Mouse (Mus musculus): ENCODE measurements around the gene Plaur. TPM values are rescaled to one million over a fixed set of nuclear protein-coding genes. Genes with fewer than 3 reads are reported as not detected.

Plaur gene
- total RNA-seq, 2 experiments from 2014 or later = 1.0 to 1.1 TPM

DNA sequence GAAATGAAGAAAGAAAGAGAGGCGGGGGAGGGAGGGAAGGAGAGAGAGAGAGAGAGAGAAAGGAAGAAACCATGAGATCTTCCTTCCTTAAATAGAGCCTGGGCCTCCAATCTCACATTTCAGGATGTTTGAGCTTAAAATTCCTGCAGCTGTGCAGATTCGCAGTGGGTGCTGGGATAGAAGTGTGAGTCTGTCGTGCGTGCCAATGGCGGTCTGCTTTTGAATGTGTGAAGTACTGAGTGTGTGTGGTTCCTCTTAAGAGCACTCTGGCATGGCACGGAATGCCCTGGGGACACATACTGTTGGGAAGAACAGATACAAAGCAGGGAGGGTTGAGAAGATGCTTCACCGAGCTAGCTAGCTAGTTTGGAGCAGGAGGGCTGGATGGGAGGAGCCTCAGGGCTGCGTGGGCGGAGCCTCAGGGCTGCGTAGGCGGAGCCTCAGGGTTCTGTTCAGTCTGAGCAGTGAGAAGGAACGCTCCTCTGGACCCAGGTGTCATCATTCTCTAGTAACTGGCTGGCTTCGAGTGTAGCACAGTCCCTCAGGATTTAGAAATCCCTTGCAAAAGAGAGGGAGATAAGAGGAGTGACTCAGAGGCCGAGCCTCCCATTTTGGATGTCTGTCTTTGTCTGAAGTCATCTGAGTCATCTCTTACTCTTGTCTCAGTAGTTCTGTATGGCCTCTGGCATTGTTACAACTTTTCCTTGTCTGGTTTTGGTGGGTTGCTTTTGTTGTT is 13.3 kb upstream of the Plaur start:
- no peak for TF ChIP-seq CTCF (IDR thresholded peaks at IDR 0.05)
- intact Hi-C loops (cut with DNase I) = no loop called here
- DNase-seq (ENCODE audit: extremely low spot score in 1 of 2, low spot score in 2 of 2) = no peak
- Histone ChIP-seq H3K27ac (peak overlapping the region; percentile 21), H3K4me3 (no peak overlapping the region)

DNA sequence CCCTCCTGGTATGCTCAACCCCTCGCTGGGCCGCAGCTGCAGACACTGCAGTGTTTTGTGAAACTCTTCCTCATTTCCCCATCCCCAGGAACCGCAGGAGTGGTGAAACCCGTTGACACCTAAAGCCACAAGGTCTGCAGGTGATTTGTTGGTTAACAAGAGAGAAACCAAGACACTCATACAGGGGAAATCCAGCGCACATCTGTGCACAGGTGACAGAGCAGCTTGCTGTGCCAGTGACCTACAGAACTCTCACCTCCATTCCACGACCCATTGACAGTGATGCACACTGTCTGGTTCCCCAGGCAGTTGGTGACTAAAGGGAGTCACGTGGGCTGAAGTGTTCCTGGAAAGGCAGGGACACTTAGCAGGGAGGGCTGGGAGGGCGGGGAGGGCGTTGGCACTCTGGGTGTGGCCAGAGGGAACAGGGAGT is 11.7 kb upstream of the Plaur start:
- no peak for DNase-seq (ENCODE audit: extremely low spot score in 1 of 2, low spot score in 2 of 2)
- intact Hi-C loops (cut with DNase I) = no loop called here
- no peak for TF ChIP-seq CTCF (IDR thresholded peaks at IDR 0.05)
- no peak overlapping the region for H3K4me3 ChIP-seq
- no peak overlapping the region for H3K27ac ChIP-seq

DNA sequence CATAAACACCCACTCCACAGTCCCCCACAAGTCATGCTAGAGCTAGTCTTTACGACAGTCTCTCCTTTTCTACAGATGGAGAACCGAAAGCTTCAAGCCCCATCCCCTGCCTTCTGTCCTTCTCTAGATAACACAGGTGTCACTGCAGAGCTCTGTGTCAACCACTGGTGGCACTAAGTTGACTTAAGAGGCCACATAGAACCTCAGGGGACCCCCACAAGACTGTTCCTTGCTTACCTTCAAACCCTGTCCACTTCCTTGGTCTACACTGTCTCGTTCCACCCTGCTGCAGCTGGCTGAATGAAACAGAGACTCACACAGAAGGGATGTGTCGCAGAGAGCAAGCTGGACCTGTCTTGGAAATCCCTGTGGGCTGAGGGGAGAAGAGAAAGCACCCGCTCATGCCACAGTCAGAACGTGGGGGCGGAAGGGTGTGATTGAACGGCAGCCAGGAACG is 10.4 kb upstream of the Plaur start, which contains the start of gene Irgc1:
Irgc1 (minus strand) TSS at position 443 of the 457 bp plus-strand sequence.
- TF ChIP-seq CTCF (IDR thresholded peaks at IDR 0.05) = no peak
- intact Hi-C loops (cut with DNase I) = no loop called here
- DNase-seq (ENCODE audit: extremely low spot score in 1 of 2, low spot score in 2 of 2) = no peak
- H3K27ac ChIP-seq = no peak within 1 kb of the TSS
- H3K4me3 ChIP-seq = no peak within 1 kb of the TSS

- DNase-seq (ENCODE audit: extremely low spot score in 1 of 2, low spot score in 2 of 2) = no peak
- intact Hi-C loops (cut with DNase I) = no loop called here
- Histone ChIP-seq H3K4me3 (no peak overlapping the region), H3K27ac (no peak overlapping the region)
- no peak for TF ChIP-seq CTCF (IDR thresholded peaks at IDR 0.05)
Measured at GRCm38 (mm10) chr7:24454199-24454598, 8.1 kb upstream of the Plaur start.

DNA sequence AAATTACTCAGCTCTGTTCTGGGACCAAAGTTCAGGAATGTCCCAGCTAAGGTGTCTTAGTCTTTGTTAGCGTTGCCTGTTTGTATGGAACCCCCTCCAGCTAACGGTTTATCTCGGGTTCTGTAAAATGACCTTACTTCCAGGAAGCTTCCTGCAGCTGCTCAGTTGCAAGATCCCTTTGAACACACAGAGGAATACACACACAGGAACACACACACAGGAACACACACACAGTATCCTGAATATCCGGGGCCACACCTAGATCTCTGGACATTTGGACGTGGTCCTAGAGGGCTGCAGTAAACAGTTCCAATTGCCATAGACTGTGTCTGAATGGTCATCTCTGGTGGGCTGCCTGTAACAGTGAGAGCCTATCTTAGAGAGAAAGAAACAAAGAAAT is 6.6 kb upstream of the Plaur start:
- Histone ChIP-seq H3K4me3 (no peak overlapping the region), H3K27ac (no peak overlapping the region)
- no peak for DNase-seq (ENCODE audit: extremely low spot score in 1 of 2, low spot score in 2 of 2)
- intact Hi-C loops (cut with DNase I) = no loop called here
- no peak for TF ChIP-seq CTCF (IDR thresholded peaks at IDR 0.05)

DNA sequence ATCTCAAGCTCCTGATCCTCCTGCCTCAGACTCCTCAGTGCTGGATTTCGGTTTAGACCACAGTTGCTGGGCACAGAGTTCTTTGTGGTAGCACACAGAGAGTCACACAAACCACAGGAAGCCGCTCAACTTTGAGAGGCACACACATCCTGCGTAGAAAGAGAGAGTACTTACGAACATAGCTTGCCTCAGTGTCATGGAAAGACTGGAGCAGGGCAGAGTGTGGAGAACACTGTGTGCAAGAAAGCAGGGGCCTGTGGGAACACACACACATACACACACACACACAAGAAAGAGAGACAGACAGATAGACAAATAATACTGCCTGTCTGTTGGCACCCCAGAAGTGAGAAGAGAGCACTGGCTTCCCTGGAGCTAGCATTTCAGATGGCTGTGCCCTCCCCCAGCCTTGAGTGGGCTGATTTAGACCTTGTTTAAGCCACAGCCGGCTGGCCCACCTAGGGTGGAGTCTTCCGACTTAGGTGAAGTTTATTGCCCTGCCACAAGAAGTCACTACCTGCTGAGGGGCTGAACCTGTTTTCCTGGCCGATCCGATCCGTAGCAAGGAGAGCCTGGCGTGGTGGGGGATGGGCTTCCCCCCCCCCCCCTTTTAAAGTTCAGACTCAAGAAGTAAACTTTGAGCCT is 4.4 kb upstream of the Plaur start:
- Histone ChIP-seq H3K27ac (no peak overlapping the region), H3K4me3 (no peak overlapping the region)
- no peak for DNase-seq (ENCODE audit: extremely low spot score in 1 of 2, low spot score in 2 of 2)
- intact Hi-C loops (cut with DNase I) = no loop called here
- TF ChIP-seq CTCF (IDR thresholded peaks at IDR 0.05) = no peak

DNA sequence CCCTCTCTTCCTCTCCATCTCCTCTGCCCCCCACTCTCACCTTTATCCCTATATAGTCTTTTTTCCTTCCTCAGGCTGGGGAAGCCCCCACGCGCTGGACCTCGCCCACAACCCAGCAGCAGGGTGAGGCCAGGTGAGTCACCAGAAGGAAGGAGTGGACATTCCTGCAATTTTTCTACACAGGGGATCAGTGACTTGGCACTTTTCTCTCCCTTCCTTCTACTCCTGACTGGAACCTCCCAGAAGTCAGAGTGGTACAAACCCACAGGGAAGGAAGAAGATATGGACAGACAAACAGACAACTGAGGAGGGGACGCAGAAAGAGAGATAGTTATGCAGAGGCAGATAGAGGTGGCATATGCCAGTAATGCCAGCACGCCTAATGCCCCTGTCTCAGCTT is 2.8 kb upstream of the Plaur start:
- H3K4me3 ChIP-seq = no peak overlapping the region
- H3K27ac ChIP-seq = no peak overlapping the region
- intact Hi-C loops (cut with DNase I) = no loop called here
- DNase-seq (ENCODE audit: extremely low spot score in 1 of 2, low spot score in 2 of 2) = no peak
- TF ChIP-seq CTCF (IDR thresholded peaks at IDR 0.05) = no peak

DNA sequence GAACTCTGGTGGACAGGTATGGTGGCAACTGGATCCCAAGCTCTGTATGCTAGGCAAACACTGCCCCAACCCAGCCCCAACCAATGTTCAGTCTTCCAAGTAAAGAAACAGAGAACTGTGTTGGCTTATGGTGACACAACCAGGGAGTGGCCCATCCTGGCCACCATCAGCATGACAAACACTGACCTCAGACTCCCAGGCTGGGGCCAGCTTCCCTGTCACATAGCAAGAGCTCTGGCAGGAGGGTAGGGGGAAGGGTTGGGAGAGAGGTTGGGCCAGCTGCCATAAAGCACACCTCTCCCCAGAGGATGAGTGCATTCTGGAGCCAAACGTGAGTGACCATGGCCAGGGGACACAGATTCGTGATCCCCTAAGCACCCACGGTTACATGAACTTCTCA is 2.4 kb upstream of the Plaur start:
- DNase-seq (ENCODE audit: extremely low spot score in 1 of 2, low spot score in 2 of 2) = no peak
- TF ChIP-seq CTCF (IDR thresholded peaks at IDR 0.05) = no peak
- intact Hi-C loops (cut with DNase I) = no loop called here
- no peak overlapping the region for H3K27ac ChIP-seq
- no peak overlapping the region for H3K4me3 ChIP-seq

- no peak for DNase-seq (ENCODE audit: extremely low spot score in 1 of 2, low spot score in 2 of 2)
- TF ChIP-seq CTCF (IDR thresholded peaks at IDR 0.05) = no peak
- intact Hi-C loops (cut with DNase I) = no loop called here
- H3K4me3 ChIP-seq = no peak overlapping the region
- H3K27ac ChIP-seq = no peak overlapping the region
Measured at GRCm38 (mm10) chr7:24461376-24462051, 770 bp upstream of the Plaur start.

- intact Hi-C loops (cut with DNase I) = no loop called here
- no peak overlapping the region for H3K4me3 ChIP-seq
- no peak for DNase-seq (ENCODE audit: extremely low spot score in 1 of 2, low spot score in 2 of 2)
- no peak overlapping the region for H3K27ac ChIP-seq
- no peak for TF ChIP-seq CTCF (IDR thresholded peaks at IDR 0.05)
Measured at GRCm38 (mm10) chr7:24466835-24467234, 4.6 kb downstream of the Plaur start.

DNA sequence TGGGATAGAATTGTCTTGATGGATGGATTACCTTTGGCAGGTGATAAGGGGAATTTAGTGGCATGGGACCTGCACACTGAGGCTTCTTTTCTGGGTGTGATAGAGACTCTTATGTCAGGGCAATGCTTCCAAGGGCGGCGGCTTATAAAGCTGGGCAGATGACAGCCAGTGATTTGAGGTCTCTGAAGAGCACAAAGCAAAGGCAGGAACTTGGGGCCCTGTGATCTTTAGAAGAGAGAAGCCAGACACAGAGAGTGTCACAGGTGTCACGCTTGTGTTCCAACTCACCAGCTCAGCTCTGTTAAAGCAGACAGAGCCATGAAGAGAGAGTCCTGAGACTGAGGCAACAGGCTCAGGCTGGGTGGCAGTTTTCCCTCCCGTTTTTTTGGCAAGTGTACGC is 5.6 kb downstream of the Plaur start:
- no peak for DNase-seq (ENCODE audit: extremely low spot score in 1 of 2, low spot score in 2 of 2)
- intact Hi-C loops (cut with DNase I) = no loop called here
- no peak for TF ChIP-seq CTCF (IDR thresholded peaks at IDR 0.05)
- Histone ChIP-seq H3K4me3 (no peak overlapping the region), H3K27ac (no peak overlapping the region)

DNA sequence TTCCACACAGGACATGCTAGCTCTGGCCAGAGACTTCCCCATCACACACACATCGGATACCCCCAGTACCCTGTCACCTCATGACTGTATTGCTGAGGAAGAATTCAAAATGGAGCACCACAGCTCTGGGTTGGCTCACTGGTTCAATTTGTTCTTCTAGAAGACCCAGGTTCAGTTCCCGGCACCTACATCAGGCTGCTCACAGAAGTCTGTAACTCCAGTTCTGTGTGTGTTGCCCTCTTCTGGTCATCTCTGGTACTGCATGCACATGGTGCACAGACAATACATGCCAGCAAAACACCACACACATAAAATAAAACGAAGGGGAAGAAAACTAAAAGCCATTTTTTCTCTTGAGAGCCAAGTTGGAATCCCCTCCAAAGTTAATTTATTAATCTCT is 6.8 kb downstream of the Plaur start:
- H3K4me3 ChIP-seq = no peak overlapping the region
- no peak overlapping the region for H3K27ac ChIP-seq
- TF ChIP-seq CTCF (IDR thresholded peaks at IDR 0.05) = peak; percentile 58
- no peak for DNase-seq (ENCODE audit: extremely low spot score in 1 of 2, low spot score in 2 of 2)
- intact Hi-C loops (cut with DNase I) = no loop called here
